Mouse (Mus musculus) kidney, adult 2 months (tissue): ENCODE results near the gene Nedd4.

Experiments used
- CTCF ChIP-seq: fragments of 200-500 bp; conservative IDR thresholded peaks from 2 replicates; pipeline ENCODE4 v1.5.1; 2011; ENCODE audit warnings: low read depth, mild to moderate bottlenecking, control low read depth, low read length, moderate library complexity, mixed read lengths; ENCODE audit not compliant: insufficient read depth, insufficient read length
- POLR2A ChIP-seq: fragments of 200-500 bp; IDR thresholded peaks from one replicate; pipeline ENCODE4 v1.6.1; 2011; ENCODE audit warnings: low read depth, low read length, control low read depth

- TF ChIP-seq CTCF (no peak), POLR2A (no peak)
These were observed 13.0 kb downstream of the Nedd4 start for GRCm38 (mm10) chr9:72674957-72675744.
